Mouse (Mus musculus): ENCODE measurements around the gene Smtnl1. TPM values are rescaled to one million over a fixed set of nuclear protein-coding genes. Genes with fewer than 3 reads are reported as not detected.

Smtnl1 gene
- polyA plus RNA-seq, 1 experiment from 2014 or later, result 0.27 TPM

Other genes starting within 250 kb of the Smtnl1 start
- gene Ctnnd1, start 171.9 kb downstream of the Smtnl1 start, polyA plus RNA-seq (2016; fragmentation: Nextera tagmentation; extraction: Ambion mirVana), result 43.3 and 44.3 TPM in 2 replicates
- gene Btbd18, start 163.6 kb downstream of the Smtnl1 start, polyA plus RNA-seq (2016; fragmentation: Nextera tagmentation; extraction: Ambion mirVana), result 0.14 and 0.41 TPM in 2 replicates
- 505 and 520 TPM in 2 replicates for gene Selenoh, start 151.9 kb downstream of the Smtnl1 start, polyA plus RNA-seq (2016; fragmentation: Nextera tagmentation; extraction: Ambion mirVana)
- not detected in 2 replicates for gene Gm28635, start 144.6 kb downstream of the Smtnl1 start, polyA plus RNA-seq (2016; fragmentation: Nextera tagmentation; extraction: Ambion mirVana)
- 45.3 and 46.4 TPM in 2 replicates for gene Med19, start 144.2 kb downstream of the Smtnl1 start, polyA plus RNA-seq (2016; fragmentation: Nextera tagmentation; extraction: Ambion mirVana)
- 135 and 137 TPM in 2 replicates for gene Tmx2, start 143.5 kb downstream of the Smtnl1 start, polyA plus RNA-seq (2016; fragmentation: Nextera tagmentation; extraction: Ambion mirVana)
- 30.2 and 31.9 TPM in 2 replicates for gene Zdhhc5, start 107.5 kb downstream of the Smtnl1 start, polyA plus RNA-seq (2016; fragmentation: Nextera tagmentation; extraction: Ambion mirVana)
- gene Clp1, start 95.3 kb downstream of the Smtnl1 start, polyA plus RNA-seq (2016; fragmentation: Nextera tagmentation; extraction: Ambion mirVana), result 53.2 and 53.8 TPM in 2 replicates
- 8.1 and 8.9 TPM in 2 replicates for gene Ypel4, start 88.6 kb downstream of the Smtnl1 start, polyA plus RNA-seq (2016; fragmentation: Nextera tagmentation; extraction: Ambion mirVana)
- gene Gm19426, start 79.0 kb downstream of the Smtnl1 start, polyA plus RNA-seq (2016; fragmentation: Nextera tagmentation; extraction: Ambion mirVana), result 8.0 and 9.5 TPM in 2 replicates
- 16.6 and 18.7 TPM in 2 replicates for gene Serping1, start 47.2 kb downstream of the Smtnl1 start, polyA plus RNA-seq (2016; fragmentation: Nextera tagmentation; extraction: Ambion mirVana)
- 22.7 and 25.8 TPM in 2 replicates for gene Ube2l6, start 23.8 kb downstream of the Smtnl1 start, polyA plus RNA-seq (2016; fragmentation: Nextera tagmentation; extraction: Ambion mirVana)
- gene Timm10, start 4.3 kb upstream of the Smtnl1 start, polyA plus RNA-seq (2016; fragmentation: Nextera tagmentation; extraction: Ambion mirVana), result 64.9 and 65.8 TPM in 2 replicates
- 30.4 and 35.4 TPM in 2 replicates for gene Slc43a1, start 16.2 kb upstream of the Smtnl1 start, polyA plus RNA-seq (2016; fragmentation: Nextera tagmentation; extraction: Ambion mirVana)
- 2.5 and 2.6 TPM in 2 replicates for gene Rtn4rl2, start 64.1 kb upstream of the Smtnl1 start, polyA plus RNA-seq (2016; fragmentation: Nextera tagmentation; extraction: Ambion mirVana)
- 29.5 and 30.8 TPM in 2 replicates for gene Slc43a3, start 113.9 kb upstream of the Smtnl1 start, polyA plus RNA-seq (2016; fragmentation: Nextera tagmentation; extraction: Ambion mirVana)
- gene Prg2, start 157.8 kb upstream of the Smtnl1 start, polyA plus RNA-seq (2016; fragmentation: Nextera tagmentation; extraction: Ambion mirVana), result 0.30 TPM in 1 of 2 replicates, not detected in the other
- gene Prg3, start 165.6 kb upstream of the Smtnl1 start, polyA plus RNA-seq (2016; fragmentation: Nextera tagmentation; extraction: Ambion mirVana), result not detected in 2 replicates
- gene Ssrp1, start 214.6 kb upstream of the Smtnl1 start, polyA plus RNA-seq (2016; fragmentation: Nextera tagmentation; extraction: Ambion mirVana), result 419 and 425 TPM in 2 replicates
- gene P2rx3, start 214.8 kb upstream of the Smtnl1 start, polyA plus RNA-seq (2016; fragmentation: Nextera tagmentation; extraction: Ambion mirVana), result 10.0 and 11.5 TPM in 2 replicates
- gene Tnks1bp1, start 225.4 kb upstream of the Smtnl1 start, polyA plus RNA-seq (2016; fragmentation: Nextera tagmentation; extraction: Ambion mirVana), result 31.5 and 33.1 TPM in 2 replicates